Mouse (Mus musculus): Measurements from ENCODE around the gene Paqr4.

GRCm38 (mm10) chr17:23705525-23706104 lies 35.1 kb downstream of the Paqr4 start:
- TF ChIP-seq POLR2A (IDR thresholded peaks at IDR 0.05; ENCODE audit: borderline replicate concordance, control insufficient read depth, low read depth, low read length) (no peak), CTCF (IDR thresholded peaks at IDR 0.05; ENCODE audit: control insufficient read depth, insufficient read depth, low read length) (no peak)

Data from bone marrow, adult 2 months (tissue).